ENCODE assay signal across 8 mouse cellular contexts in the genomic region with DNA sequence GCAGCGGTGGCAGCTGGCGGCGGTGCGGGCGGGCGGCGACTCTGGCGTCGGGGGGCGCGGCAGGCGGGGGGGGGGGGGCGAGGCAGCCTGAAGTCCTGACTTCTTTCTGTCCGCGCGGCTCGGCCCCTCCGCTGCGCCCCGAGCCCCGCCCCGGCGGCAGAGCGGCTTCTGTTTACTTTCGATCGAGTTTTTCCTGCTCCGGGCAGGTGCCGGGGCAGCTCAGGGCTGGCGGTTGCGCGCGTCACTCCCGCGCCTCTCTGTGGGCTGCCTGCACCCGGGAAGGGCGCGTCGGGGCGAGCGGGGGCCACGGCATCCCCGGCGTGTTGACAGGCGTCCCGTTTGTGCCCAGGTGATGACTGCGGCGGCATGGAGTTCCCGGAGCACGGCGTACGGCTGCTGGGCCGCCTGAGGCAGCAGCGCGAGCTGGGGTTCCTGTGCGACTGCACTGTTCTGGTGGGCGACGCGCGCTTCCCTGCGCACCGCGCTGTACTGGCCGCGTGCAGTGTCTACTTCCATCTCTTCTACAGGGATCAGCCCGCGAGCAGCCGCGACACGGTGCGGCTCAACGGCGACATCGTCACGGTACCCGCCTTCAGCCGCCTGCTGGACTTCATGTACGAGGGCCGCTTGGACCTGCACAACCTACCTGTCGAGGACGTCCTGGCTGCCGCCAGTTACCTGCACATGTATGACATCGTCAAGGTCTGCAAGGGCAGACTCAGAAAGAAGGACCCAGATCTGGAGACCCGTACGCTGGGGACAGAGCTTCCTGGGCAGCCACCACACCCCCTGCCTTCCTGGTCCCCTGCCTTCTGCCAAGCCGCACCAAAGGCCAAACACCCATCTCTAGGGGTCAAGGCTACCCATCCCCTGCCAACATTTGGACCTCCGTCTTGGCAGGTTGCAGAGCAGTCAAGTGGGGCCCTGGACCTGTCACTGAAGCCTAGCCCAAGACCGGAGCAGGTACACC. TPM values are rescaled to one million over a fixed set of nuclear protein-coding genes. Genes with fewer than 3 reads are reported as not detected.
DNase-seq lines count a peak whose midpoint lies in the region; TF ChIP-seq lines count a peak whose summit lies in the region.

No protein-coding gene starts in this region.

- intact Hi-C loops in heart, postnatal 25 days (cut with DNase I): no loop called here
- intact Hi-C loops in heart, postnatal 14 days (cut with DNase I): loop anchor here (2.0 kb wide), 1 partner anchor 13 kb away; no protein-coding TSS in a partner anchor

- TF ChIP-seq CTCF in brain, embryonic 14.5 days (IDR thresholded peaks at IDR 0.05; ENCODE audit: borderline replicate concordance, extremely low read depth, insufficient read depth, insufficient read length): no peak

- peak overlapping the region; percentile 54 for H3ac ChIP-seq in myocyte (ENCODE audit: control insufficient read depth, insufficient read length)

- peak overlapping the region; percentile 23 for H3K4me3 ChIP-seq in myocyte

- H3K79me2 ChIP-seq in myocyte (ENCODE audit: control insufficient read depth, insufficient read depth): no peaks in the 10 kb centered on the region

- H3K27me3 ChIP-seq in myocyte (ENCODE audit: control insufficient read depth, insufficient read depth, insufficient read length): no peaks in the 10 kb centered on the region

- DNase-seq in heart, adult 11 months: peak; percentile 93
- no peak for DNase-seq in heart, postnatal 25 days (ENCODE audit: low spot score)
- DNase-seq in brain, embryonic 14.5 days (ENCODE audit: low read depth): peak; percentile 53
- DNase-seq in heart, postnatal 14 days: peak; percentile 34 to 52
- DNase-seq in liver: peak; percentile 44
- DNase-seq in right cerebral cortex, postnatal 14 days: no peak
- DNase-seq in right cerebral cortex, postnatal 10 days (ENCODE audit: low spot score in 2 of 2): no peak

- H3K4me2 ChIP-seq in myocyte (ENCODE audit: low read depth): peak overlapping the region; percentile 71

- no peak for TF ChIP-seq POLR2A in brain, embryonic 14.5 days (IDR thresholded peaks at IDR 0.05; ENCODE audit: borderline replicate concordance, extremely low read depth, insufficient read depth, insufficient read length, poor library complexity, severe bottlenecking)
- TF ChIP-seq POLR2A in myocyte (IDR thresholded peaks at IDR 0.05; ENCODE audit: insufficient read length, low read depth): peak; percentile 26

- H3K36me3 ChIP-seq in myocyte (ENCODE audit: control insufficient read depth, insufficient read depth): no peaks in the 10 kb centered on the region

TF ChIP-seq in myocyte, 11 proteins besides CTCF, POLR2A, EP300 and RAD21:
- TF ChIP-seq MYOG (IDR thresholded peaks at IDR 0.05; ENCODE audit: control insufficient read depth in 1 of 3, insufficient read depth in 1 of 3, insufficient read length in 2 of 3, low read depth in 2 of 3) (peak in 1 of 3 experiments; percentile 36), USF1 (IDR thresholded peaks at IDR 0.05; ENCODE audit: low read depth) (no peak), MYOD1 (IDR thresholded peaks at IDR 0.05; ENCODE audit: control insufficient read depth in 1 of 3, insufficient read length in 2 of 3, low read depth in 2 of 3) (peak in 1 of 3 experiments; percentile 33)

RNA-seq across cellular contexts. Expression of gene Zbtb42, which starts 0.7 kb away (rescaled TPM):
- total RNA-seq in heart, postnatal 25 days (2021): 1 to 10 TPM; 6.4 to 6.7 TPM
- 2.6 and 5.0 TPM in 2 replicates for polyA plus RNA-seq in brain, embryonic 14.5 days (2012; rRNA removed)
- total RNA-seq in heart, postnatal 14 days (2021): 1 to 10 TPM; 5.8 to 7.2 TPM
- polyA plus RNA-seq in myocyte (2012; fragmentation: generic; extraction: Trizol): 4.4 TPM

RNA-seq across cellular contexts. Expression of gene Akt1, which starts 4.6 kb away (rescaled TPM):
- total RNA-seq in heart, postnatal 25 days (2021): 100 to 1,000 TPM; 206 to 215 TPM
- polyA plus RNA-seq in brain, embryonic 14.5 days (2012; rRNA removed): 303 and 319 TPM in 2 replicates
- total RNA-seq in heart, postnatal 14 days (2021): 100 to 1,000 TPM; 217 to 237 TPM
- polyA plus RNA-seq in myocyte (2012; fragmentation: generic; extraction: Trizol): 352 TPM

RNA-seq across cellular contexts. Expression of gene Siva1, which starts 34.8 kb away (rescaled TPM):
- total RNA-seq in heart, postnatal 25 days (2021): 10 to 100 TPM; 29.5 to 35.7 TPM
- 57.4 and 98.6 TPM in 2 replicates for polyA plus RNA-seq in brain, embryonic 14.5 days (2012; rRNA removed)
- total RNA-seq in heart, postnatal 14 days (2021): 10 to 100 TPM; 25.4 to 30.9 TPM
- 85.6 TPM for polyA plus RNA-seq in myocyte (2012; fragmentation: generic; extraction: Trizol)

RNA-seq across cellular contexts. Expression of gene Cep170b, which starts 40.9 kb away (rescaled TPM):
- total RNA-seq in heart, postnatal 25 days (2021): 1 to 10 TPM; 7.7 to 9.8 TPM
- 48.8 and 82.9 TPM in 2 replicates for polyA plus RNA-seq in brain, embryonic 14.5 days (2012; rRNA removed)
- total RNA-seq in heart, postnatal 14 days (2021): 1 to 10 TPM; 8.6 to 9.9 TPM
- polyA plus RNA-seq in myocyte (2012; fragmentation: generic; extraction: Trizol): 22.8 TPM

RNA-seq across cellular contexts. Expression of gene Adssl1, which starts 59.5 kb away (rescaled TPM):
- 100 to 1,000 TPM; 147 TPM for total RNA-seq in heart, postnatal 25 days (2021)
- polyA plus RNA-seq in brain, embryonic 14.5 days (2012; rRNA removed): 2.3 and 4.4 TPM in 2 replicates
- 100 to 1,000 TPM; 119 to 129 TPM for total RNA-seq in heart, postnatal 14 days (2021)
- 202 TPM for polyA plus RNA-seq in myocyte (2012; fragmentation: generic; extraction: Trizol)

Comparison
In these comparisons a context has a peak if more than half of its experiments do, and no peak if none do; other contexts are left out.
1. DNase-seq: peak in heart, adult 11 months (single experiment), brain, embryonic 14.5 days (single experiment), heart, postnatal 14 days (2 of 2) and liver (single experiment); none in heart, postnatal 25 days (single experiment), right cerebral cortex, postnatal 14 days (single experiment) and right cerebral cortex, postnatal 10 days (0 of 2).